Mouse (Mus musculus): Measurements from ENCODE around the gene Hdgfl3. TPM values are rescaled to one million over a fixed set of nuclear protein-coding genes. Genes with fewer than 3 reads are reported as not detected.
"Not testable (repeated sequence)": the region's sequence is repeated elsewhere in the genome, so short reads cannot be mapped to it uniquely, and the experiment has no call there.

The Hdgfl3 gene
- polyA plus RNA-seq, 1 experiment from 2014 or later, result 24.0 TPM

- no peak overlapping the region for H3K27ac ChIP-seq
- H3K4me2 ChIP-seq, result no peak overlapping the region
- H3K36me3 ChIP-seq, result no peaks in the 10 kb centered on the region
- H3K9me3 ChIP-seq, result no peaks in the 10 kb centered on the region
- ATAC-seq (ENCODE audit: insufficient number of reproducible peaks, insufficient read depth, low FRiP score, low TSS enrichment, low read depth), result no peak
- H3K4me3 ChIP-seq, result no peak overlapping the region
- WGBS, result 88% methylated on average over 6 of the region's 6 CpGs
- H3K9ac ChIP-seq, result no peak overlapping the region
- H3K4me1 ChIP-seq, result peaks cover 5% of the 10 kb centered on the region
- no peaks in the 10 kb centered on the region for H3K27me3 ChIP-seq
These were observed 92.8 kb downstream of the Hdgfl3 start for GRCm38 (mm10) chr7:81841439-81841838.

DNA sequence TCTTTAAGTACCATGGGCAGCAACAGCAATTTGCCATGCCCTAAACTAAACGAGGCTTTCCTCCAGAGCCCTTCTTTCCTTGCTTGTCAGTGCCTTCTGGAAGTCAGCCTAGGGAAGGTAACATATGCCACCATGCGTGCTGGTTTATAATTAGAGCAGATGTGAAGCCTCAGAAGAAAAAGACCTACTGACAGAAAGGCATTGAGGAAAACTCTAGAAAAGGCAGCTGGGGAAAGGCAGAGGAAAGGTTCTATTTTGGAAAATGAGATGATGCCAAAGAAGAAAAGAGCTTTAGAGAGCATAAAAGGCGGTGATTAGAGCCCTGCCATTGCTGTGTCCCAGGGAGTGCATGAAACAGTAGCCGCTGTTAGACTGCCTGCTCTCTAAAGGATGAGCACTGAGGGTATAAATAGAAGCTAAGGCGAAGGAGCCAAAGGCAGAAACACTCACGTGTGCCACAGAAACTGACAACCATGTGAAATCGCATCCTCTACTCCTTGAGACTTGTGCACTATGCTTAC lies 93.6 kb downstream of the Hdgfl3 start:
- H3K9ac ChIP-seq, result no peak overlapping the region
- WGBS, result 59% methylated on average over 7 of the region's 7 CpGs
- ATAC-seq (ENCODE audit: insufficient number of reproducible peaks, insufficient read depth, low FRiP score, low TSS enrichment, low read depth), result no peak

DNA sequence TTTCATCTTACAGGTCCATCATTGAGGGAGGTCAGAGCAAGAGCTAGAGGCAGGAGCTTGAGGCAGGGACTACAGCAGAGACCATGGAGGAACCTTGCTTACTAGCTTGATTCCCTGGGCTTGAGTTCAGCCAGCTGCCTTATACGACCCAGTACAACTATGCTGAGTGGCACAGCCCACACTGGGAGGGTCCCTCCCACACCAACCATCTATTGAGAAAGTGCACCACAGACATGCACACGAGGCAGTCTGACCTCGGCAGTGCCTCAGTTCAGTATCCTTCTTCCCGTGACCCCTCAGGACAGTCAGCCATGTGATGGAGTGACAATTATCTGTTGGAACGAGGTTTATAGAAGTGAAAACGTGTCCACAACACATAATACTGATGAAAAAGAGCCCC lies 94.5 kb downstream of the Hdgfl3 start:
- Histone ChIP-seq H3K4me2 (no peak overlapping the region), H3K4me3 (no peak overlapping the region), H3K27me3 (no peaks in the 10 kb centered on the region), H3K4me1 (peaks cover 5% of the 10 kb centered on the region), H3K36me3 (no peaks in the 10 kb centered on the region), H3K9ac (no peak overlapping the region), H3K27ac (no peak overlapping the region), H3K9me3 (no peaks in the 10 kb centered on the region)
- 71% methylated on average over 6 of the region's 6 CpGs for WGBS
- no peak for ATAC-seq (ENCODE audit: insufficient number of reproducible peaks, insufficient read depth, low FRiP score, low TSS enrichment, low read depth)

More for the DNA sequence above, 93.6 kb downstream of the Hdgfl3 start:
- Histone ChIP-seq H3K4me1 (peaks cover 5% of the 10 kb centered on the region), H3K9me3 (no peaks in the 10 kb centered on the region), H3K27ac (no peak overlapping the region), H3K36me3 (no peaks in the 10 kb centered on the region), H3K27me3 (no peaks in the 10 kb centered on the region), H3K4me3 (no peak overlapping the region), H3K4me2 (no peak overlapping the region)

DNA sequence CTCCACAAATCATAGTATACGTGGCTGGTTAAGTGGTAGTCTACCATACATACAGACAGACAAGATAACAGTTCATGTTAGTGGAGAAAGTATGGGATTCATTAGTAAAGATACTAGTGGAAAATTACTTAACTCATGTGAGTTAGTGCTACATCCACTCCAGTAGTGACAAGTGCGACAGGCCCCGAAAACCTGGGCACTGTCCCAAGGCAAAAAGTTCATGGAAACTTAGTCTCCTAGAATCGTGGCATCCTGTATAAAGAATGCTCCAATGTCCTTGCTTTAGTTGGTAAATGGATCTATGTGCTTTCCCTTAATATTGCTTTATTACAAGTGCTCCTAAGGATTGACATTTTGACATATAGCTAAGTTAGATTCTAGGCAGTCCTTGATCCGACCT lies 96.5 kb downstream of the Hdgfl3 start:
- not testable (repeated sequence) for H3K36me3 ChIP-seq; H3K4me3 ChIP-seq; H3K27me3 ChIP-seq; H3K4me2 ChIP-seq; H3K9me3 ChIP-seq; H3K9ac ChIP-seq; H3K4me1 ChIP-seq; H3K27ac ChIP-seq; ATAC-seq (ENCODE audit: insufficient number of reproducible peaks, insufficient read depth, low FRiP score, low TSS enrichment, low read depth)
- 82% methylated on average over 5 of the region's 5 CpGs for WGBS

GRCm38 (mm10) chr7:81835430-81835829 lies 98.8 kb downstream of the Hdgfl3 start:
- Histone ChIP-seq H3K27ac (no peak overlapping the region), H3K4me2 (no peak overlapping the region), H3K4me3 (no peak overlapping the region), H3K36me3 (no peaks in the 10 kb centered on the region), H3K27me3 (no peaks in the 10 kb centered on the region), H3K9me3 (no peaks in the 10 kb centered on the region), H3K9ac (no peak overlapping the region), H3K4me1 (no peaks in the 10 kb centered on the region)
- no peak for ATAC-seq (ENCODE audit: insufficient number of reproducible peaks, insufficient read depth, low FRiP score, low TSS enrichment, low read depth)
- WGBS, result 54% methylated on average over 5 of the region's 5 CpGs

- H3K27ac ChIP-seq, result no peak overlapping the region
- no peaks in the 10 kb centered on the region for H3K36me3 ChIP-seq
- H3K4me3 ChIP-seq, result no peak overlapping the region
- H3K4me2 ChIP-seq, result no peak overlapping the region
- H3K4me1 ChIP-seq, result peaks cover 3% of the 10 kb centered on the region; the same call in 1 of the 2 replicates
- no peaks in the 10 kb centered on the region for H3K27me3 ChIP-seq
- no peak overlapping the region for H3K9ac ChIP-seq
- no peaks in the 10 kb centered on the region for H3K9me3 ChIP-seq
- no peak for ATAC-seq (ENCODE audit: insufficient number of reproducible peaks, insufficient read depth, low FRiP score, low TSS enrichment, low read depth)
These were observed 99.4 kb downstream of the Hdgfl3 start for GRCm38 (mm10) chr7:81834847-81835246.

Other genes starting within 250 kb of the Hdgfl3 start
- 16.4 and 24.0 TPM in 2 replicates for gene Homer2, start 226.9 kb downstream of the Hdgfl3 start, polyA plus RNA-seq (2015; fragmentation: Nextera tagmentation; extraction: Ambion mirVana)
- 120 and 141 TPM in 2 replicates for gene Ramac, start 171.5 kb downstream of the Hdgfl3 start, polyA plus RNA-seq (2015; fragmentation: Nextera tagmentation; extraction: Ambion mirVana)
- gene 3110040N11Rik, start 145.0 kb downstream of the Hdgfl3 start, polyA plus RNA-seq (2015; fragmentation: Nextera tagmentation; extraction: Ambion mirVana), result 55.4 and 65.6 TPM in 2 replicates
- 53.2 and 56.6 TPM in 2 replicates for gene Btbd1, start 105.0 kb downstream of the Hdgfl3 start, polyA plus RNA-seq (2015; fragmentation: Nextera tagmentation; extraction: Ambion mirVana)
- not detected in 2 replicates for gene Gm10160, start 78.7 kb downstream of the Hdgfl3 start, polyA plus RNA-seq (2015; fragmentation: Nextera tagmentation; extraction: Ambion mirVana)
- 11.3 and 12.4 TPM in 2 replicates for gene Tm6sf1, start 75.5 kb downstream of the Hdgfl3 start, polyA plus RNA-seq (2015; fragmentation: Nextera tagmentation; extraction: Ambion mirVana)
- gene Bnc1, start 57.8 kb upstream of the Hdgfl3 start, polyA plus RNA-seq (2015; fragmentation: Nextera tagmentation; extraction: Ambion mirVana), result 2.0 and 2.2 TPM in 2 replicates
- 28.7 and 31.3 TPM in 2 replicates for gene Sh3gl3, start 239.4 kb upstream of the Hdgfl3 start, polyA plus RNA-seq (2015; fragmentation: Nextera tagmentation; extraction: Ambion mirVana)